Mouse (Mus musculus): Measurements from ENCODE around the gene Tgfb1i1. TPM values are rescaled to one million over a fixed set of nuclear protein-coding genes. Genes with fewer than 3 reads are reported as not detected.

Tgfb1i1 gene
- polyA plus RNA-seq, 1 experiment from 2014 or later: 23.3 TPM

- Histone ChIP-seq H3K4me2 (no peak overlapping the region), H3K9ac (no peak overlapping the region), H3K27me3 (replicated peaks) (no peaks in the 10 kb centered on the region), H3K27ac (no peak overlapping the region), H3K36me3 (replicated peaks) (0 out of 2 replicates have a peak, but pooled peaks cover 14% of the 10 kb centered on the region), H3K4me1 (no peaks in the 10 kb centered on the region), H3K4me3 (no peak overlapping the region), H3K9me3 (no peaks in the 10 kb centered on the region)
- no peak for ATAC-seq (replicated peaks)
- 97% methylated on average over 9 of the region's 9 CpGs for WGBS
These were observed 24.9 kb downstream of the Tgfb1i1 start for GRCm38 (mm10) chr7:128271496-128271895.

GRCm38 (mm10) chr7:128276051-128276450 lies 29.4 kb downstream of the Tgfb1i1 start:
- WGBS: 94% methylated on average over 6 of the region's 6 CpGs
- Histone ChIP-seq H3K9ac (no peak overlapping the region), H3K27ac (no peak overlapping the region), H3K4me3 (no peak overlapping the region), H3K9me3 (no peaks in the 10 kb centered on the region), H3K4me1 (no peaks in the 10 kb centered on the region), H3K27me3 (replicated peaks) (no peaks in the 10 kb centered on the region), H3K4me2 (no peak overlapping the region), H3K36me3 (replicated peaks) (0 out of 2 replicates have a peak, but pooled peaks cover 20% of the 10 kb centered on the region)
- no peak for ATAC-seq (replicated peaks)

GRCm38 (mm10) chr7:128279750-128280149 lies 33.1 kb downstream of the Tgfb1i1 start:
- Histone ChIP-seq H3K9ac (no peak overlapping the region), H3K36me3 (replicated peaks) (peaks cover 11% of the 10 kb centered on the region; the same call in 1 of the 2 replicates), H3K27ac (no peak overlapping the region), H3K27me3 (replicated peaks) (no peaks in the 10 kb centered on the region), H3K4me3 (no peak overlapping the region), H3K9me3 (no peaks in the 10 kb centered on the region), H3K4me2 (no peak overlapping the region), H3K4me1 (0 out of 2 replicates have a peak, but pooled peaks cover 8% of the 10 kb centered on the region)
- 85% methylated on average over 4 of the region's 4 CpGs for WGBS
- no peak for ATAC-seq (replicated peaks)

- Histone ChIP-seq H3K27ac (no peak overlapping the region), H3K4me1 (0 out of 2 replicates have a peak, but pooled peaks cover 8% of the 10 kb centered on the region), H3K4me2 (no peak overlapping the region), H3K9ac (no peak overlapping the region), H3K36me3 (replicated peaks) (peaks cover 4% of the 10 kb centered on the region; the same call in 1 of the 2 replicates), H3K27me3 (replicated peaks) (no peaks in the 10 kb centered on the region), H3K9me3 (no peaks in the 10 kb centered on the region), H3K4me3 (no peak overlapping the region)
- ATAC-seq (replicated peaks): no peak
- 69% methylated on average over 11 of the region's 11 CpGs for WGBS
These were observed 35.2 kb downstream of the Tgfb1i1 start for GRCm38 (mm10) chr7:128281765-128282164.

- H3K9me3 ChIP-seq: no peaks in the 10 kb centered on the region
- 12% methylated on average over 7 of the region's 7 CpGs for WGBS
- peaks cover 2% of the 10 kb centered on the region; the same call in 1 of the 2 replicates for H3K36me3 ChIP-seq (replicated peaks)
- no peak overlapping the region for H3K9ac ChIP-seq
- 0 out of 2 replicates have a peak, but pooled peaks cover 8% of the 10 kb centered on the region for H3K4me1 ChIP-seq
- H3K4me2 ChIP-seq: no peak overlapping the region
- no peak for ATAC-seq (replicated peaks)
- H3K4me3 ChIP-seq: no peak overlapping the region
- no peak overlapping the region for H3K27ac ChIP-seq
- no peaks in the 10 kb centered on the region for H3K27me3 ChIP-seq (replicated peaks)
These were observed 36.1 kb downstream of the Tgfb1i1 start for GRCm38 (mm10) chr7:128282532-128283244.

- H3K27me3 ChIP-seq (replicated peaks): no peaks in the 10 kb centered on the region
- H3K27ac ChIP-seq: no peak overlapping the region
- ATAC-seq (replicated peaks): no peak
These were observed 37.4 kb downstream of the Tgfb1i1 start for GRCm38 (mm10) chr7:128284047-128284446.

GRCm38 (mm10) chr7:128285060-128285459 lies 38.4 kb downstream of the Tgfb1i1 start:
- no peak overlapping the region for H3K4me2 ChIP-seq
- H3K4me3 ChIP-seq: no peak overlapping the region
- H3K9me3 ChIP-seq: no peaks in the 10 kb centered on the region
- no peaks in the 10 kb centered on the region for H3K27me3 ChIP-seq (replicated peaks)
- no peak overlapping the region for H3K9ac ChIP-seq
- no peak for ATAC-seq (replicated peaks)
- 88% methylated on average over 8 of the region's 8 CpGs for WGBS
- 0 out of 2 replicates have a peak, but pooled peaks cover 8% of the 10 kb centered on the region for H3K4me1 ChIP-seq
- peaks cover 7% of the 10 kb centered on the region; the same call in 1 of the 2 replicates for H3K36me3 ChIP-seq (replicated peaks)
- no peak overlapping the region for H3K27ac ChIP-seq

More at GRCm38 (mm10) chr7:128284047-128284446, 37.4 kb downstream of the Tgfb1i1 start:
- Histone ChIP-seq H3K36me3 (replicated peaks) (peaks cover 7% of the 10 kb centered on the region; the same call in 1 of the 2 replicates), H3K4me3 (no peak overlapping the region), H3K4me1 (0 out of 2 replicates have a peak, but pooled peaks cover 8% of the 10 kb centered on the region), H3K9me3 (no peaks in the 10 kb centered on the region), H3K9ac (no peak overlapping the region), H3K4me2 (no peak overlapping the region)
- 48% methylated on average over 5 of the region's 5 CpGs for WGBS

- Histone ChIP-seq H3K27me3 (replicated peaks) (no peaks in the 10 kb centered on the region), H3K4me1 (0 out of 2 replicates have a peak, but pooled peaks cover 1% of the 10 kb centered on the region), H3K9me3 (no peaks in the 10 kb centered on the region), H3K9ac (no peak overlapping the region), H3K4me3 (no peak overlapping the region), H3K27ac (no peak overlapping the region), H3K4me2 (no peak overlapping the region), H3K36me3 (replicated peaks) (peaks cover 9% of the 10 kb centered on the region; the same call in 1 of the 2 replicates)
- 16% methylated on average over 9 of the region's 9 CpGs for WGBS
- ATAC-seq (replicated peaks): no peak
These were observed 42.4 kb downstream of the Tgfb1i1 start for GRCm38 (mm10) chr7:128288923-128289544.

GRCm38 (mm10) chr7:128294785-128295184 lies 48.2 kb downstream of the Tgfb1i1 start:
- Histone ChIP-seq H3K4me1 (peaks cover 21% of the 10 kb centered on the region), H3K27me3 (replicated peaks) (no peaks in the 10 kb centered on the region), H3K27ac (no peak overlapping the region), H3K36me3 (replicated peaks) (peaks cover 2% of the 10 kb centered on the region; the same call in 1 of the 2 replicates), H3K9ac (no peak overlapping the region), H3K4me3 (no peak overlapping the region), H3K9me3 (no peaks in the 10 kb centered on the region), H3K4me2 (no peak overlapping the region)
- WGBS: 95% methylated on average over 10 of the region's 10 CpGs
- ATAC-seq (replicated peaks): no peak

- Histone ChIP-seq H3K36me3 (replicated peaks) (no peaks in the 10 kb centered on the region), H3K4me1 (peaks cover 21% of the 10 kb centered on the region), H3K9me3 (no peaks in the 10 kb centered on the region), H3K4me2 (no peak overlapping the region), H3K27ac (no peak overlapping the region), H3K9ac (no peak overlapping the region), H3K27me3 (replicated peaks) (no peaks in the 10 kb centered on the region; the same call in 1 of the 2 replicates), H3K4me3 (no peak overlapping the region)
- WGBS: 67% methylated on average over 3 of the region's 3 CpGs
- no peak for ATAC-seq (replicated peaks)
These were observed 49.9 kb downstream of the Tgfb1i1 start for GRCm38 (mm10) chr7:128296514-128296913.

GRCm38 (mm10) chr7:128297291-128297616 lies 50.6 kb downstream of the Tgfb1i1 start:
- 41% methylated on average over 10 of the region's 10 CpGs for WGBS
- peak overlapping the region; percentile 76; the same call in 1 of the 2 replicates for H3K27ac ChIP-seq
- peak overlapping the region; percentile 88 for H3K4me3 ChIP-seq
- H3K4me2 ChIP-seq: peak overlapping the region; percentile 87
- no peaks in the 10 kb centered on the region for H3K9me3 ChIP-seq
- ATAC-seq (replicated peaks): no peak
- H3K27me3 ChIP-seq (replicated peaks): no peaks in the 10 kb centered on the region; the same call in 1 of the 2 replicates
- H3K4me1 ChIP-seq: peaks cover 21% of the 10 kb centered on the region
- peak overlapping the region; percentile 81 for H3K9ac ChIP-seq
- no peaks in the 10 kb centered on the region for H3K36me3 ChIP-seq (replicated peaks)

GRCm38 (mm10) chr7:128297617-128298480 lies 51.2 kb downstream of the Tgfb1i1 start, which contains the start of gene BC017158:
Gene BC017158, minus strand, starts transcription at chr7:128298170.
- WGBS: 1% methylated on average over 47 of the region's 47 CpGs
- peak; percentile 74 for ATAC-seq (replicated peaks)
- peak within 1 kb of the TSS; percentile 76 for H3K27ac ChIP-seq

More at GRCm38 (mm10) chr7:128297617-128298480, 51.2 kb downstream of the Tgfb1i1 start, which contains the start of gene BC017158:
- Histone ChIP-seq H3K4me2 (peak within 1 kb of the TSS; percentile 87), H3K4me1 (peaks cover 21% of the 10 kb centered on the region), H3K9ac (peak within 1 kb of the TSS; percentile 81), H3K4me3 (peak within 1 kb of the TSS; percentile 88), H3K9me3 (no peaks in the 10 kb centered on the region), H3K27me3 (replicated peaks) (no peaks in the 10 kb centered on the region; the same call in 1 of the 2 replicates), H3K36me3 (replicated peaks) (no peaks in the 10 kb centered on the region)
